Mouse (Mus musculus) macrophage (primary cell): ENCODE measurements around the gene Olfr247. TPM values are rescaled to one million over a fixed set of nuclear protein-coding genes. Genes with fewer than 3 reads are reported as not detected.
"Not testable (repeated sequence)": the region's sequence is repeated elsewhere in the genome, so short reads cannot be mapped to it uniquely, and the experiment has no call there.

Experiments used
- H3K27ac ChIP-seq: fragments of 350-480 bp; formaldehyde crosslinking; 2 replicates; pipeline ENCODE4 v1.9.0; 2021
- H3K36me3 ChIP-seq: fragments of 350-480 bp; formaldehyde crosslinking; 2 replicates; pipeline ENCODE4 v1.9.0; 2021; ENCODE audit errors: inconsistent target
- H3K4me3 ChIP-seq: fragments of 350-480 bp; formaldehyde crosslinking; 2 replicates; pipeline ENCODE4 v1.9.0; 2021; ENCODE audit errors: inconsistent target
- H3K79me2 ChIP-seq: fragments of 350-480 bp; formaldehyde crosslinking; 2 replicates; pipeline ENCODE4 v1.9.0; 2021; ENCODE audit errors: inconsistent target
- WGBS: methylation state at CpG from one replicate; pipeline ENCODE4 v1.1.7; 2026; ENCODE audit warnings: inconsistent platforms; ENCODE audit not compliant: missing documents; 5-methylcytosine and 5-hydroxymethylcytosine counted together
- polyA plus RNA-seq: library from polyadenylated mRNA; stranded (reverse); fragments of 250-400 nt; gene quantifications from 3 replicates; pipeline ENCODE4 v1.2.4, GENCODE M21; 2018; ENCODE audit warnings: inconsistent platforms
- total RNA-seq, 78 experiments: library from RNA; depleted of rRNA; stranded (reverse); fragments of 250-400 nt; gene quantifications; 1 replicate in 9 of 78; 2 replicates in 24 of 78; 3 replicates in 43 of 78; 4 replicates in 2 of 78; pipeline ENCODE4 v1.2.4; 2018; ENCODE audit warnings: inconsistent platforms in 56 of 78

Olfr247 gene
- total RNA-seq (2018; cell fraction: chromatin; rRNA removed): not detected
- total RNA-seq (2018; cell fraction: cytosol; rRNA removed): not detected
- total RNA-seq (2018; cell fraction: nucleus; rRNA removed): not detected
- not detected in 3 replicates for polyA plus RNA-seq

DNA sequence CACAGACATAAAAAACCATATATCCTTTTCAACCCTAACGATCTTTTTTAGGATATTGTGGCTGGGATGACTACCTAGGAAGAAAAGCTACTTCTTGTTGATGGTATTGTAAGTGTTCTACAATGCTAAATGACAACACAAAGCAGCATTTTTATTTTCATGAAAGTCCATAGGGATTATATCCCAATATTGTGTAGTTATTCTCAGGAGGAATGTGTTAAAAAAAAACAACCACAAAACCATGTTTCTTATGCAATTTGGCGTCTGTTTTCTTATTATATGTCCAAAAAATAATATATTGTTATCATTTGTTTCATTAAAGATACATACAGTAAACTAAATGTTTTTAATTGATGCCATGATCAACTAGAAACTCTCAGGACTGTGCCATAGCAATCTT is at the start of gene Olfr247:
Gene Olfr247, minus strand, starts transcription at position 101 of the 400 bp plus-strand sequence.
- not testable (repeated sequence) for H3K27ac ChIP-seq, H3K36me3 ChIP-seq, H3K79me2 ChIP-seq, H3K4me3 ChIP-seq
- no CpG with 5 or more reads among the region's 2 CpGs for WGBS

DNA sequence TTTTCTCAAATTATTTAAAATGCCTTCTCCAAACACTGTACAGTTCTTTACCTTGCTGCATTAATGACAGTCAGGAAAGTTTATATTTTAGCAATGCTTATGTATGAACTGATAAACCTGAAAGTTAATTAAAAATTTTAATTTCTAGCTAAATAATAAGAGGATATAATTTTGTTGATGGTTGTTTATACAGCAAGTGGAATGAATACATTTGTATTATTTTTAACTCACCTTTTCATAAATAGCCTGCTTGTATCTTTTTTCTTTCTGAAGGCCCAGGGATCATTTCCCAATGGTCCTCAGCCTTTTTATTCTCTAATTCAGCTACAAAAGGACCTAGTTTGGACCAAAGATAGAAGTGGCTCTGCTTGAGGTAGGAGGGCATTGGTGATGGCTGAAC is 36.4 kb upstream of the Olfr247 start, which contains the start of gene Olfr820:
Gene Olfr820, plus strand, starts transcription at position 301 of the 400 bp plus-strand sequence.
- Histone ChIP-seq H3K4me3 (no peak within 1 kb of the TSS), H3K27ac (no peak within 1 kb of the TSS), H3K79me2 (no peaks in the 10 kb centered on the region), H3K36me3 (no peaks in the 10 kb centered on the region; the same call in 1 of the 2 replicates)

DNA sequence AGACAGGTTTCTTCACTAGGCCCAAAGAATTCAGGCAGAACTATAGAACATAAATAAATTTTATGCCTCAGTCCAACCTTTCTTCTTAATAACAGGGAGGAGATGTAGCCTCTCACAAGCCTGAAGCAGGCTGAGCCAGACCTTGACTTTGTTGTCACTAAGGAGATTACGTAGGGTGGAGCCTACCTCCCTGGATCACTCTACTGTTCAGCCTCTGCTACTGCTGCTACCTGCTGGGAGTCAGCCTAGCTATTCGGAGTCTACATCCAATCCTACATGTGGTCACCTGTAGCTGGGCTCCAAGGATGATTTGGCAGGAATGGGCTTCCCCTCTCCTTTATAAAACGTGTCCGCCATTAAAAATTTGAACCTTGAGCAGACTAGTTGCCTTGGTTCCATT is 29.4 kb upstream of the Olfr247 start:
- not testable (repeated sequence) for H3K27ac ChIP-seq, H3K79me2 ChIP-seq, H3K36me3 ChIP-seq, H3K4me3 ChIP-seq
- WGBS: 82% methylated on average over 3 of the region's 4 CpGs

DNA sequence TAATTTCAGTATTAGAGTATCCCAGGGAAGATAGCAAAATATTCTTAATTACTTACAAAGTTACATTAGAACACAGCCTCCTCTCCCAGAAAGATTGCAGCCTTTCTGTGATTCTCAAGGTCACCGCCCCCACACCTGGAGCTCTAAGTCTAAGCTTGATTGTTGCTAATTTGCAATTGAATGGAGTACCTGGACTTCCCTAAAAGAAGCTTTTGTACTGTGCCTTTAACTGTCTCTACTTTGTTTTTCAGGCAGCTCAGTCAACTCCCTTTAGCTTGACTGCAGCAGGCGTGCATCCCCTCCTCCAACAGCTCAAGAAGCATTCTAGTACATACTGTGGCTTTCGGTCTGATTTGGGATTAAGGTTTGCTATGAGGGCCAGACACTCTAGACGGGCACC is 28.2 kb upstream of the Olfr247 start:
- H3K79me2 ChIP-seq, H3K36me3 ChIP-seq, H3K4me3 ChIP-seq, H3K27ac ChIP-seq: not testable (repeated sequence)
- WGBS: 87% methylated on average over 4 of the region's 4 CpGs

DNA sequence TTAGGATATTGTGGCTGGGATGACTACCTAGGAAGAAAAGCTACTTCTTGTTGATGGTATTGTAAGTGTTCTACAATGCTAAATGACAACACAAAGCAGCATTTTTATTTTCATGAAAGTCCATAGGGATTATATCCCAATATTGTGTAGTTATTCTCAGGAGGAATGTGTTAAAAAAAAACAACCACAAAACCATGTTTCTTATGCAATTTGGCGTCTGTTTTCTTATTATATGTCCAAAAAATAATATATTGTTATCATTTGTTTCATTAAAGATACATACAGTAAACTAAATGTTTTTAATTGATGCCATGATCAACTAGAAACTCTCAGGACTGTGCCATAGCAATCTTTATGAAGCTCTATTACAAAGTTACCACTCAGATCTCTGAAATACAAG is 9.0 kb upstream of the Olfr247 start, which contains the start of gene Gm10310:
Gene Gm10310, minus strand, starts transcription at position 101 of the 400 bp plus-strand sequence.
- not testable (repeated sequence) for H3K36me3 ChIP-seq, H3K79me2 ChIP-seq, H3K27ac ChIP-seq, H3K4me3 ChIP-seq
- WGBS: no CpG with 5 or more reads among the region's 1 CpGs

DNA sequence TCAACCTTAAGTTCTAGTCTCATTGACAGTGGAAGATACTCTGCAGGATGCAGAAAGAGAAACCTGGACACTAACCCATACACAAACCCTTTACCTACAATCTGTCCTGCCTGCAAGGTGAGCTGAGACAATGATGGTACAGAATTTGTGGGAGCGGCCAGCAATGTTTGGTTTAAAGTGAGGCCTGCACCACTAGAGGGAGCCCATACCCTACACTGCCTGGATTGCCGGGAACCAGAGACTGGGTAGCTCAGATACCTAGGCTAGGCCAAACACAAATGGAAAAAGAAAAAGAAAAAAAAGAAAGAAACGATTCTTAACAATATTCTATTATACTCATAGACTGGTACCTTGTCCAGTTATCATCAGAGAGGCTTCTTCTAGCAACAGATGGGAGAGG is 5.9 kb upstream of the Olfr247 start:
- no CpG with 5 or more reads among the region's 3 CpGs for whole genome bisulfite sequencing
- H3K4me3 ChIP-seq, H3K79me2 ChIP-seq, H3K36me3 ChIP-seq, H3K27ac ChIP-seq: not testable (repeated sequence)

DNA sequence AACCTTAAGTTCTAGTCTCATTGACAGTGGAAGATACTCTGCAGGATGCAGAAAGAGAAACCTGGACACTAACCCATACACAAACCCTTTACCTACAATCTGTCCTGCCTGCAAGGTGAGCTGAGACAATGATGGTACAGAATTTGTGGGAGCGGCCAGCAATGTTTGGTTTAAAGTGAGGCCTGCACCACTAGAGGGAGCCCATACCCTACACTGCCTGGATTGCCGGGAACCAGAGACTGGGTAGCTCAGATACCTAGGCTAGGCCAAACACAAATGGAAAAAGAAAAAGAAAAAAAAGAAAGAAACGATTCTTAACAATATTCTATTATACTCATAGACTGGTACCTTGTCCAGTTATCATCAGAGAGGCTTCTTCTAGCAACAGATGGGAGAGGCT is 2.9 kb downstream of the Olfr247 start:
- H3K79me2 ChIP-seq, H3K27ac ChIP-seq: not testable (repeated sequence)
- no CpG with 5 or more reads among the region's 3 CpGs for WGBS

DNA sequence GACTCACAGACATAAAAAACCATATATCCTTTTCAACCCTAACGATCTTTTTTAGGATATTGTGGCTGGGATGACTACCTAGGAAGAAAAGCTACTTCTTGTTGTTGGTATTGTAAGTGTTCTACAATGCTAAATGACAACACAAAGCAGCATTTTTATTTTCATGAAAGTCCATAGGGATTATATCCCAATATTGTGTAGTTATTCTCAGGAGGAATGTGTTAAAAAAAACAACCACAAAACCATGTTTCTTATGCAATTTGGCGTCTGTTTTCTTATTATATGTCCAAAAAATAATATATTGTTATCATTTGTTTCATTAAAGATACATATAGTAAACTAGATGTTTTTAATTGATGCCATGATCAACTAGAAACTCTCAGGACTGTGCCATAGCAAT is 8.8 kb downstream of the Olfr247 start, which contains the start of gene Olfr819:
Gene Olfr819, minus strand, starts transcription at position 101 of the 400 bp plus-strand sequence.
- WGBS: 90% methylated on average over 2 of the region's 2 CpGs

More for the DNA sequence above, 2.9 kb downstream of the Olfr247 start:
- not testable (repeated sequence) for H3K4me3 ChIP-seq, H3K36me3 ChIP-seq

DNA sequence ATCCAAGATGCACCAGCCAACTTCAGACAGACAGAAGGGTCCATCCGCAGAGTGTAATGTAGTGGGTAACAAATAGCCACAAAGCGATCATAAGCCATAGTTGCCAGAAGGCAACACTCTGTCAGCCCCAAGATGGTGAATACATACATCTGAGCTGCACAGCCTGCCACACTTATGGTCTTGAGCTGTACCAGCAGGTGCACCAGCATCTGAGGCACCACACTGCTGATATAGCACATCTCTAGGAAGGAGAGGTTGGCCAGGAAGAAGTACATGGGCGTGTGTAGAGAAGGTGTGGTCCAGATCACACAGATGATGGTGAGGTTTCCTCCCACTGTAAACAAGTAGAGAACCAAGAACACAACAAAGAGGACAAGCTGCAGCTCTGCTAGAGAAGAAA is 9.7 kb downstream of the Olfr247 start:
- not testable (repeated sequence) for H3K36me3 ChIP-seq, H3K27ac ChIP-seq, H3K4me3 ChIP-seq, H3K79me2 ChIP-seq
- no CpG with 5 or more reads among the region's 3 CpGs for WGBS

More for the DNA sequence above, 8.8 kb downstream of the Olfr247 start, which contains the start of gene Olfr819:
- H3K79me2 ChIP-seq, H3K36me3 ChIP-seq, H3K27ac ChIP-seq, H3K4me3 ChIP-seq: not testable (repeated sequence)

DNA sequence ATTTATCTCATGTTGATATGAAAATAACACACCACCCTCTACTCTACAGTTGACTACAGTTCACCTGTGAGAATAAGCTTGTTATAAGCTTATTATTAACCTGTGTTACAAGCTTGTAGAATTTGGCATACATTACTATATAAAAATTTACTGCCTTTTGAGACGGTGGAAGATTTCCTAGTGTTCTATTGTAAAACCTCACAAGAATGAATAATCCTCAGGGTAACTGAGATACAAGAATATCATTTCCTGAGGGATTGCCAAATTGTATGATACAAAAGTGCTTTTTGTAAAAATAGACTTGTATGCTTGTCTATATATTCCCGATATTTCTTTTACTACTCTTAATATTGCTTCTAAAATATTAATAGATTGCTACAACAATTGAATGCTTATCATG is 26.9 kb downstream of the Olfr247 start, which contains the start of gene Olfr818:
Gene Olfr818, minus strand, starts transcription at position 101 of the 400 bp plus-strand sequence.
- no peaks in the 10 kb centered on the region for H3K36me3 ChIP-seq
- H3K4me3 ChIP-seq: no peak within 1 kb of the TSS
- no peaks in the 10 kb centered on the region for H3K79me2 ChIP-seq
- WGBS: 94% methylated on average over 2 of the region's 2 CpGs
- no peak within 1 kb of the TSS for H3K27ac ChIP-seq

Other genes with a start within 250 kb of the Olfr247 start
- gene Olfr805, start 246.8 kb downstream of the Olfr247 start, polyA plus RNA-seq: not detected in 3 replicates
- not detected in 3 replicates for gene Olfr806, start 234.2 kb downstream of the Olfr247 start, polyA plus RNA-seq
- gene Olfr807, start 218.3 kb downstream of the Olfr247 start, polyA plus RNA-seq: not detected in 3 replicates
- gene Olfr808, start 210.7 kb downstream of the Olfr247 start, polyA plus RNA-seq: not detected in 3 replicates
- not detected in 3 replicates for gene Olfr809, start 201.5 kb downstream of the Olfr247 start, polyA plus RNA-seq
- gene Olfr810, start 181.2 kb downstream of the Olfr247 start, polyA plus RNA-seq: not detected in 3 replicates
- gene Olfr811, start 171.7 kb downstream of the Olfr247 start, polyA plus RNA-seq: not detected in 3 replicates
- not detected in 3 replicates for gene Olfr812, start 130.0 kb downstream of the Olfr247 start, polyA plus RNA-seq
- gene Olfr813, start 120.8 kb downstream of the Olfr247 start, polyA plus RNA-seq: not detected in 3 replicates
- not detected in 3 replicates for gene Olfr814, start 96.3 kb downstream of the Olfr247 start, polyA plus RNA-seq
- gene Olfr815, start 70.3 kb downstream of the Olfr247 start, polyA plus RNA-seq: not detected in 3 replicates
- not detected in 3 replicates for gene Olfr816, start 60.5 kb downstream of the Olfr247 start, polyA plus RNA-seq
- not detected in 3 replicates for gene Olfr818, start 27.0 kb downstream of the Olfr247 start, polyA plus RNA-seq
- not detected in 3 replicates for gene Olfr819, start 8.9 kb downstream of the Olfr247 start, polyA plus RNA-seq
- not detected in 3 replicates for gene Gm10310, start 8.9 kb upstream of the Olfr247 start, polyA plus RNA-seq
- gene Olfr820, start 36.5 kb upstream of the Olfr247 start, polyA plus RNA-seq: not detected in 3 replicates
- gene Olfr821, start 54.2 kb upstream of the Olfr247 start, polyA plus RNA-seq: not detected in 3 replicates
- gene Olfr822, start 95.1 kb upstream of the Olfr247 start, polyA plus RNA-seq: not detected in 3 replicates
- not detected in 3 replicates for gene Olfr823, start 139.2 kb upstream of the Olfr247 start, polyA plus RNA-seq
- not detected in 3 replicates for gene Olfr824, start 153.9 kb upstream of the Olfr247 start, polyA plus RNA-seq
- gene Olfr825, start 190.6 kb upstream of the Olfr247 start, polyA plus RNA-seq: not detected in 3 replicates
- not detected in 3 replicates for gene Olfr826, start 208.0 kb upstream of the Olfr247 start, polyA plus RNA-seq
- gene Olfr827, start 238.3 kb upstream of the Olfr247 start, polyA plus RNA-seq: not detected in 3 replicates